Mouse (Mus musculus) bone marrow macrophage, adult 2 months (primary cell): ENCODE data around the gene Cdk5.

Experiments
- CTCF ChIP-seq: IDR thresholded peaks from 2 replicates; pipeline ENCODE4 v1.5.1; 2012; ENCODE audit warnings: low read depth, mild to moderate bottlenecking, low read length, moderate library complexity
- POLR2A ChIP-seq: IDR thresholded peaks from 2 replicates; pipeline ENCODE4 v1.6.1; 2012; ENCODE audit warnings: mild to moderate bottlenecking, low read depth, low read length, borderline replicate concordance

- no peak for TF ChIP-seq CTCF
- TF ChIP-seq POLR2A = no peak
Observed at GRCm38 (mm10) chr5:24428596-24428995, 5.3 kb upstream of the Cdk5 start.
